Mouse (Mus musculus): Measurements from ENCODE around the gene Trim38.

GRCm38 (mm10) chr13:23763586-23764323 lies 6.0 kb upstream of the Trim38 start, which contains the start of gene Hist1h1a:
- TF ChIP-seq ZC3H11A (IDR thresholded peaks at IDR 0.05; ENCODE audit: borderline replicate concordance, low read depth, low read length), result no peak
- TF ChIP-seq MAFK (IDR thresholded peaks at IDR 0.05; ENCODE audit: insufficient read depth, low read depth, low read length), result no peak
- TF ChIP-seq CHD2 (IDR thresholded peaks at IDR 0.05; ENCODE audit: low read depth, low read length), result no peak; the same call in 1 of the 2 replicates
- TF ChIP-seq HCFC1 (IDR thresholded peaks at IDR 0.05; ENCODE audit: borderline replicate concordance, insufficient read depth, low read length), result peak; percentile 68; the same call in 1 of the 2 replicates
- TF ChIP-seq ZNF384 (IDR thresholded peaks at IDR 0.05; ENCODE audit: low read depth, low read length), result no peak

Data from ES-E14 (cell line).